Mouse (Mus musculus) forebrain, embryonic 15.5 days (tissue): ENCODE data around the gene Tcf21. TPM values are rescaled to one million over a fixed set of nuclear protein-coding genes. Genes with fewer than 3 reads are reported as not detected.

Source experiments
- ATAC-seq: fragments of 200-750 bp; cut with Nextera tagmentation; replicated peaks from 2 replicates; pipeline ENCODE4 v1.8.0; 2017; ENCODE audit warnings: mild to moderate bottlenecking, moderate TSS enrichment, moderate library complexity
- H3K27ac ChIP-seq: fragments of 300-500 bp; sonication (generic); replicated peaks from 2 replicates; pipeline ENCODE4 v1.5.1; 2015; ENCODE audit warnings: mild to moderate bottlenecking, inconsistent platforms
- H3K27me3 ChIP-seq: fragments of 300-500 bp; sonication (generic); 2 replicates; pipeline ENCODE4 v1.6.1; 2015; ENCODE audit warnings: inconsistent platforms
- H3K36me3 ChIP-seq: fragments of 300-500 bp; sonication (generic); 2 replicates; pipeline ENCODE4 v1.6.1; 2015; ENCODE audit warnings: mild to moderate bottlenecking, inconsistent platforms
- H3K4me1 ChIP-seq: fragments of 300-500 bp; sonication (generic); 2 replicates; pipeline ENCODE4 v1.6.1; 2015; ENCODE audit warnings: inconsistent platforms
- H3K4me2 ChIP-seq: fragments of 300-500 bp; sonication (generic); replicated peaks from 2 replicates; pipeline ENCODE4 v1.6.1; 2015; ENCODE audit warnings: mild to moderate bottlenecking, inconsistent platforms
- H3K4me3 ChIP-seq: fragments of 300-500 bp; sonication (generic); 2 replicates; pipeline ENCODE4 v1.5.1; 2015; ENCODE audit warnings: mild to moderate bottlenecking, inconsistent platforms
- H3K9ac ChIP-seq: fragments of 300-500 bp; sonication (generic); replicated peaks from 2 replicates; pipeline ENCODE4 v1.6.1; 2015; ENCODE audit warnings: mild to moderate bottlenecking, inconsistent platforms
- H3K9me3 ChIP-seq: fragments of 300-500 bp; sonication (generic); 2 replicates; pipeline ENCODE4 v1.6.1; 2016; ENCODE audit warnings: inconsistent platforms
- WGBS: fragments of 180-500 bp; shearing (Covaris S2); methylation state at CpG from one replicate; pipeline ENCODE4 v1.1.7; 2015; ENCODE audit warnings: mixed read lengths; 5-methylcytosine and 5-hydroxymethylcytosine counted together
- polyA plus RNA-seq: library from polyadenylated mRNA; unstranded; fragments of >200 nt; fragmentation: Nextera tagmentation; extraction: Ambion mirVana; gene quantifications from 2 replicates; pipeline ENCODE4 v1.2.1, GENCODE M21; 2015

Tcf21 gene
- polyA plus RNA-seq, 1 experiment from 2014 or later = 0.45 TPM

DNA sequence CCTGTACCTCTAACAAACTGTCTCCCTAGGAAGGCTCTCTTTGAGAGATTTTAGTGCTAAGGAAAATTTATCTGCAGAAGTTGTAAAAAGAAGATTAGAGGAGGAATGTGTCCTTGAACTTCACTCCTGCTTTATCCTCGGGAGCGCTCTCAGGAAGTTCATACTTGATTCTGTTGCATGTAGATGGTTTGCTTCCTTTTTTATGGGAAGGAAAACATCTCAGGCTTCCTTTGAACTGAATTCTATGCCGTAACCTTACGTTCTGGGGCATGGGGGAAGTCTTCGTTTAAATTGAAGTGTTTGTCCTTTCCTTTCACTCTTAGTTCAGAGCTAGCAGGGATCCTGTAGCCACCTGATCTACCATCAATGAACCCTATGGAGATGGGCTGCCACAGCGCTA lies 2.9 kb upstream of the Tcf21 start:
- H3K9me3 ChIP-seq = no peaks in the 10 kb centered on the region
- peaks cover 67% of the 10 kb centered on the region for H3K27me3 ChIP-seq
- H3K9ac ChIP-seq = no peak overlapping the region
- H3K27ac ChIP-seq = no peak overlapping the region
- H3K36me3 ChIP-seq = no peaks in the 10 kb centered on the region
- no peak overlapping the region for H3K4me3 ChIP-seq
- H3K4me1 ChIP-seq = peaks cover 8% of the 10 kb centered on the region; the same call in 1 of the 2 replicates
- 10% methylated on average over 6 of the region's 6 CpGs for WGBS
- no peak overlapping the region for H3K4me2 ChIP-seq
- ATAC-seq = no peak

DNA sequence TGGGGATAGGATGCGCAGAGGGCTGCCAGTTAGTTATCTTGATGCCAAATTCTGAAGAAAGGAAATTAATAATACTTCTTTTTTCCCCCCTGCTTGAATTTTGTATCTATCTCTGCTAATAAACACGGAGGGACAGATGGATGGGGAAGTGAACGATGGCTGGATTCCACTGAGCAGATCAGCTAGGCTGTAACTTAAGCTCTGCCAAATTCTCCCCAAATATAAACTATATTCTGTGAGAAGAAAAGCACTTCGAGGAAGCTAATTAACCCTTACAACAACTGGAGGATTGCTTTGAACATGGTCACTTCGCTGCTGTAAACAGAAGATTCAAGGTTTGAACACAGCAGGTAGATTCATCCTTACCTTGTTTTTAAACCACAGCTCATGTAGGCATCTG lies 2.5 kb upstream of the Tcf21 start:
- H3K9me3 ChIP-seq = no peaks in the 10 kb centered on the region
- no peak overlapping the region for H3K4me2 ChIP-seq
- 9% methylated on average over 5 of the region's 5 CpGs for WGBS
- H3K9ac ChIP-seq = no peak overlapping the region
- no peak overlapping the region for H3K27ac ChIP-seq
- H3K4me3 ChIP-seq = no peak overlapping the region
- no peaks in the 10 kb centered on the region for H3K36me3 ChIP-seq
- no peak for ATAC-seq
- peaks cover 71% of the 10 kb centered on the region for H3K27me3 ChIP-seq
- peaks cover 8% of the 10 kb centered on the region; the same call in 1 of the 2 replicates for H3K4me1 ChIP-seq

DNA sequence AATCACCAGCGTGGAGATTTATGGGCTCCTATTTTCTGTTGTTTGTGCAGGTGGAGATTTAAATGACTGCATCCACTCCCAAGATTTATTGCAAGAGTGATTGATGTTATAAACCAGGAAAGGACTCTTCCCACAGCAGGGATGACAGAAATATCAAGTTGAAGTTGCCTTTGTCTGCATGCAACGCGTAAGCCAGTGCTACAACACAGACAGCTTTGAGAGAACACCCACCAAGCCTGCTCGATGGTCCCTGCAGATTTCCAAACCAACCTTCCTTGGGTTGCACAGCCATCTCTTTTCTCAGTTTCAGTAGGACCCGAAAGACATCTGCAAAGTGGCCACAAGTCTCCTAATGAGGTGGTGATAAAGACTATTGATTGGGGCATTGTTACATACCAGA lies 1.7 kb upstream of the Tcf21 start:
- Histone ChIP-seq H3K9me3 (no peaks in the 10 kb centered on the region), H3K4me3 (no peak overlapping the region), H3K27me3 (peaks cover 75% of the 10 kb centered on the region), H3K27ac (no peak overlapping the region), H3K9ac (no peak overlapping the region), H3K4me2 (no peak overlapping the region), H3K36me3 (no peaks in the 10 kb centered on the region), H3K4me1 (peaks cover 8% of the 10 kb centered on the region; the same call in 1 of the 2 replicates)
- WGBS = 2% methylated on average over 5 of the region's 5 CpGs
- ATAC-seq = no peak

DNA sequence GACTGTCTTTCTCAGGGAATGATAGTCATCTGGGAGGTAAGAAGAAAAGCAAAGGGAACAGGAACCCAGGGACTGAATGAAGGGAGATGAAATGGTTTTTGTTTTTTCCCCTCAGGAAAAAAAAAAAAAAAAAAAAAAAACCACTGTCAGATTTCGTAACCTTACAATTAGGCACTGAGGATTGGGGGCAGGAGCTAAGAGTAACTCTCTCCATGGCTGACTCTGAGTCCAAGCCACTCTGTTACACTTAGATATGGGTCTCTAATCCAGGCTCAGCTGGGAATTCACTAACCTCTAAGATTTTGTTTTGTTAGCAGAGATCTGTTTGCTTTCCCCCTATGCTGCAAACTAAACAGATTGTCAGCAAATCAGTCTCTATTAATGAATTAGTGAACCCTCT lies 1.3 kb upstream of the Tcf21 start:
- Histone ChIP-seq H3K36me3 (no peaks in the 10 kb centered on the region), H3K9me3 (no peaks in the 10 kb centered on the region), H3K4me1 (peaks cover 11% of the 10 kb centered on the region; the same call in 1 of the 2 replicates), H3K4me3 (no peak overlapping the region), H3K27ac (no peak overlapping the region), H3K27me3 (peaks cover 79% of the 10 kb centered on the region), H3K4me2 (no peak overlapping the region), H3K9ac (no peak overlapping the region)
- WGBS = 5% methylated on average over 1 of the region's 1 CpGs
- no peak for ATAC-seq

DNA sequence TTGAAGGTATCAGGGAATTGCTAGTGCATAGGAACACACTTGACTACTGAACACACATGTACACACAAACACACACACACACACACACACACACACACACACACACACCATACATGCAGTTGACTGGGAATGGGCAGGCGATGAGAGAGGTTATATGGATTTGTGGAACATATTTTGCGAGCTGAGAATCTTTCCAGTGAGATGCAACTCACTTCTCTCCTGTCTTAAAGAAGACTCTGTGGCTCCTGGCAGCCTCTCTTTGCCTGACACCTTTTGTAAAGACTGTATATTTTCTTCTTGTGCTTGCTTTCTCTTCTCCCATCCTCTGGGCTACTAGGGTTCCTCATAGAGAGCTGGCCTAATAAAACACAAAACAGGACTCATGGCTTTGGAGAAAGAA lies 867 bp upstream of the Tcf21 start:
- Histone ChIP-seq H3K4me3 (no peak overlapping the region), H3K9ac (no peak overlapping the region), H3K4me2 (no peak overlapping the region), H3K36me3 (no peaks in the 10 kb centered on the region), H3K27ac (no peak overlapping the region), H3K9me3 (no peaks in the 10 kb centered on the region), H3K4me1 (peaks cover 11% of the 10 kb centered on the region; the same call in 1 of the 2 replicates), H3K27me3 (peaks cover 83% of the 10 kb centered on the region)
- ATAC-seq = no peak
- WGBS = 3% methylated on average over 2 of the region's 2 CpGs

DNA sequence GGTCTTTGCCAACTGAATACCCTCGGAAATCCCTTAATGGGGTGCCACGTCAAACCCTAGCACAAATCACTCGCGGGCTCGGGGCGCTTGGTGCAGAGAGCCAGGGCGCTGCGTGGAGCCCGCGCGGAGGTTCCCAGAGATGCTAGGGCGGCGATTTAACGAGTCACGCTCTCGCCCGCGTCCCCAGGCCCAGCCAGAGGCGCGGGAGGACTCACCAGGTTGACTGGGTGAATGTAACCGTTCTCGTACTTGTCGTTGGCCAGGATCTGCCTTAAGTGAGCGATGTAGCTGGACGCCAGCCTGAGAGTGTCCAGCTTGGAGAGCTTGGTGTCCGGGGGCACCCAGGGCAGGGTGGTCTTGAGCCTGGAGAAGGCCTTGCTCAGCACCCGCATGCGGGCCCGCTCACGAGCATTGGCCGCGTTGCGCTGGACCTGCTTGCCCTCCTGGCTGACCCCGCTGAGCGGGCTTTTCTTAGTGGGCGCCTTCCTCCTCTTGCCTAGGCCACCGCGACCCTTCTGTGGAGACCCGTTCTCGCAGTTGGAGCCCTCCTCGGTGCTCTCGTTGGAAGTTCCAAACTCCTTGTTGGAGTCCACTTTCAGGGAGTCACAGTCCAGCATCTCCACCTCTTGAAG lies 619 bp downstream of the Tcf21 start:
- Histone ChIP-seq H3K27me3 (peaks cover 92% of the 10 kb centered on the region), H3K9ac (no peak overlapping the region), H3K4me2 (no peak overlapping the region), H3K9me3 (no peaks in the 10 kb centered on the region), H3K4me1 (peaks cover 11% of the 10 kb centered on the region; the same call in 1 of the 2 replicates), H3K36me3 (no peaks in the 10 kb centered on the region), H3K4me3 (peak overlapping the region; percentile 11; the same call in 1 of the 2 replicates), H3K27ac (no peak overlapping the region)
- ATAC-seq = no peak
- under 1% methylated on average over 42 of the region's 42 CpGs for WGBS

DNA sequence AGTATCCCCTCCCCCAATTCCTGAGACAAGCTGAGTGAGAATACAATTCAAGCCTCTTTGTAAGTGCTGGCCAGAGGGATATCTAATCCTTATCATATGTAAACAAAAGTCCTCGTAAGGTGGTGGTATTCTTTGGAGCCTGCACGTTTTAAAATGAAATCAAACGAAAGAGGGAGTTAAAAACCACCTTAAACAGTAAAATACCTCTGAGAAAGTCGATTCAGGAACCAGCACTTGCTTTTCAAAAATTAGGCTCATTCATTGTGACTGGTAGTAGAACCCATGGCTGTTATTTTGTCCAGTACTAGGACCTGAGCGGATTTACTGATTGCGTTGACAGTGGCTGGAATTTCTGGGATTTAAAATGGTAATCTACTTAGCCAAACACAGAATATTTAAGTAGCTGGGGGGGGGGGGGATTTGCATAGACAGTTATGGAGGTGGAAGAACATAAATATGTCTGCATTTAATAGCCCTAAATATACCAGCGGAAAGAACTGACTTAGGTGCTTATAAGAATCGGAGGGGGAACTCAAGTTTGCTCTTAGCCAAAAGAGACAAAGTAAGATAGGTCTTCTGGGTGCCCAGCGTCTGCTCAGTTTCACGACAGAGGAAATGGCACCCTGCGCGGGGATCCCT lies 1.3 kb downstream of the Tcf21 start:
- Histone ChIP-seq H3K9me3 (no peaks in the 10 kb centered on the region), H3K27me3 (peaks cover 90% of the 10 kb centered on the region), H3K9ac (no peak overlapping the region), H3K27ac (no peak overlapping the region), H3K4me2 (no peak overlapping the region), H3K36me3 (no peaks in the 10 kb centered on the region), H3K4me3 (peak overlapping the region; percentile 11; the same call in 1 of the 2 replicates), H3K4me1 (peaks cover 12% of the 10 kb centered on the region; the same call in 1 of the 2 replicates)
- ATAC-seq = no peak
- WGBS = under 1% methylated on average over 12 of the region's 12 CpGs

DNA sequence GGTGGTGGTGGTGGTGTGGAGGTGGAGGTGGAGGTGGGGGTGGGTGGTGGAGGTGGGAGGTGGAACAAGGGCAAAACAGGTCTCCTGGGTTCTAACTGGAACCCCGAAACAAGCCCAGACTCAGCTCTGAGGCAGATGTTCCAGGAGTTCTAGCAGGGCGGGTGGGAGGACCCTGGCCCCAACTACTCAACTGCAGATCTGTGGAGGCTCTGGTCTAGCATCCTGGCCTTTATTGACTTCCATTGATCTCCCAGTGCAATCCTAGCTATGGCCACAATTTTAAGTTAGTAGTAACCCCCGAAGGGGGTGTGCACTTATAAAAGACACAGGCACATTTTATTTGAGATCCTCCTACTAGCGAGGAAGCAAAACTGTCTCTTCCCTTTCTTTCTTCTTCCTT lies 2.0 kb downstream of the Tcf21 start:
- no peaks in the 10 kb centered on the region for H3K36me3 ChIP-seq
- WGBS = 2% methylated on average over 4 of the region's 4 CpGs
- H3K27ac ChIP-seq = no peak overlapping the region
- no peak overlapping the region for H3K4me3 ChIP-seq
- H3K27me3 ChIP-seq = peaks cover 85% of the 10 kb centered on the region
- H3K9ac ChIP-seq = no peak overlapping the region
- H3K9me3 ChIP-seq = no peaks in the 10 kb centered on the region
- H3K4me2 ChIP-seq = no peak overlapping the region
- H3K4me1 ChIP-seq = peaks cover 17% of the 10 kb centered on the region; the same call in 1 of the 2 replicates
- ATAC-seq = peak; percentile 21; the same call in 1 of the 2 replicates

DNA sequence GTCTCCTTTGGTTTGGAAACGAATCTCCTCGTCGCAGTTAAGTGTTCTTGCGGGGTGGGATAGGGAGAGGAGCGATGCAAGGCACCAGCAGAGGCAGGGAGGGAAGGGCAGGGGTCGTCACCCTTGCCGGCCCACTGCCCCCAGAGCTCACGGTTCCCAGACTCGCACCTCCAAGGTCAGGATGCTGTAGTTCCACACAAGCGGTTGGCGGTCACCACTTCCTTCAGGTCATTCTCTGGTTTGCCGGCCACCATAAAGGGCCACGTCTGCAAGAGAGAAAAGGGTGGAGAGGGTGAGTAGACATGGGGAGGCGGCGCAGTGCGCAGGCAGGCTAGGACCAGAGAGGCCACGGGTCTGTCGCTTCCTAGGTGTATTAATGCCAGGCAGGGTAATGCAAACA lies 2.4 kb downstream of the Tcf21 start:
- Histone ChIP-seq H3K4me2 (no peak overlapping the region), H3K27me3 (peaks cover 81% of the 10 kb centered on the region), H3K36me3 (no peaks in the 10 kb centered on the region), H3K9me3 (no peaks in the 10 kb centered on the region), H3K27ac (no peak overlapping the region), H3K9ac (no peak overlapping the region), H3K4me3 (no peak overlapping the region), H3K4me1 (peaks cover 17% of the 10 kb centered on the region; the same call in 1 of the 2 replicates)
- ATAC-seq = peak; percentile 32; the same call in 1 of the 2 replicates
- under 1% methylated on average over 18 of the region's 18 CpGs for WGBS

DNA sequence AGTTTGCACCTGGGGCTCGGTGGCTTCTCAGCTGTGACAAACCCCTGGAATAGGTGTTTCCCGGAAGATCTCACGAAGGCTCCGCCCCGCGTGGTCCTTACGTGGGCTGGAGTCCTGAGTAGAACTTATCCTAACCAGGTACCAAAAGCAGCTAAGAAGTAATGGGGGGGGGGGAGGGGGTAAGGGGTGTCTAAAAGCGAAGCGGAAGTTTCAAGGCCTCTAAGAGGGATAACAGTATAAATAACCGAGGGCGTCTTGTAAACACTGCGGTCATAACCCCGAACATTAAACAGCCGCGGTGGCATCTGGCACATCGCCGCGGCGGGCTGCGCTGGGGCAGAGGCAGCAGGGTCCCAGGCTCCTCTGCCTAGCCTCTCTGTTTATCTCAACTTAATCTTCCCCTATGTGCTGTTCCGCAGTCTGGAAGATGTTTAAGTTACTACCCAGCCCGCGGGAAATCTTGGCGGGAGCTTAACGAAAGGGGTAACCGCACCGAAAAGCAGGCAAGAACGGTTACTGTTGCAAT lies 3.7 kb downstream of the Tcf21 start:
- WGBS = under 1% methylated on average over 28 of the region's 28 CpGs
- Histone ChIP-seq H3K27ac (no peak overlapping the region), H3K4me1 (peaks cover 20% of the 10 kb centered on the region), H3K9me3 (no peaks in the 10 kb centered on the region), H3K4me2 (no peak overlapping the region), H3K27me3 (peaks cover 81% of the 10 kb centered on the region), H3K36me3 (no peaks in the 10 kb centered on the region), H3K9ac (no peak overlapping the region), H3K4me3 (no peak overlapping the region)
- no peak for ATAC-seq

DNA sequence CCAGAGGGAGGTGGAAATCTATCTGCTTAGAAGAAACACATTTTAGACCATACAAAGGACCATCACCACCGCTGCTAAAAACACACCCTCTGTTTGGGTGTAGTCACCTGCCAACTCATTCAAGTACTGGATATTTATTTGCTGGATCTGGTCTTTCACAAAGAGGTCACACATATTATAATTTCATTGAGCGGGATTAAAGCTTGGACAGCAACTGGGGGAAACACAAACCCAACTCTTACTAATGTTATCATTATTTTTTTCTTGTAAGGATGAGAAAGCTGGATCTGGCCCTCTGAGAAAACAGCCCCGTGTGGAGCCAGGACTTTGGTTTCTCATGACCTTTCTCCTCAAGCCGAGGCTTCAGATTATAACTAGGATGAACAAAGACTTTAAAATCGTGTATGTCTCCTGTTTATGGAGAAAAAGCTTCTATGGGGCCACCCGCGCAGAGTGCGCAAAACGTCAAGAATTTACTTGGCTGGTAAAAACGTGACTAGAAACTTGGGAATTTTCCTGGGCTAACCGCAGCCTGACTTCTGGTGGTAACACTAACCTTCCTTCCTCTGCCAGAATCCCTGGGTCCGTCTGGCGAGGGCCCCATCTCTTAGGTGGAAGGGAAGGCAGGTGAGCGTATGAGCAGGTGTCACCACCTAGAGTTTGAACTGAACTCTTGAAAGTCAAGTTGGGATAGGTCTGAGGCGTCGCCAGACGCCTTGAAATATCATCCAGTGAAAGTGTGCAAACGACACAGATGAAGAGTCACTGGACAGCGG lies 4.3 kb downstream of the Tcf21 start:
- H3K27ac ChIP-seq = no peak overlapping the region
- H3K9ac ChIP-seq = no peak overlapping the region
- H3K4me1 ChIP-seq = peaks cover 20% of the 10 kb centered on the region
- H3K4me2 ChIP-seq = no peak overlapping the region
- under 1% methylated on average over 19 of the region's 19 CpGs for WGBS
- H3K9me3 ChIP-seq = no peaks in the 10 kb centered on the region
- peaks cover 80% of the 10 kb centered on the region for H3K27me3 ChIP-seq
- ATAC-seq = no peak
- H3K4me3 ChIP-seq = no peak overlapping the region
- no peaks in the 10 kb centered on the region for H3K36me3 ChIP-seq

DNA sequence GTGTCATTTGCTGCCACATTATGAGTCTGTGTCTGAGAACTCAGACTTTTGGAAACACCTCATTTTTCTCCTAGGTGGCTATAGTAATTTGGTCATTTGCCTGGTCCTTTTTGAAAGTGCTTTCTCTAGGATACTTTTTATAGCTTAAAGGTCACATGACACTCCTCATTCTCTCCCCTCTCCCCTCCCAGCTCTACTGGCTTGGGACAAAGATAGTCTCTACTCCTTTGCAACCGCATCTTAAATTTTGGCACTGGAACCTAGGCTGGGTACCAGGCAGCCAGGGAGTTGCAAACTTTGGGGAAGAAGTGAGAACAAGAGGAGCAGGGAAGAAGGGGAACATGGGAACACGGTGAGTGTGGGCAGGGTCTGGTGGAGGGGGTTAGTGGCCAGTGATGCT lies 5.2 kb downstream of the Tcf21 start:
- no peak overlapping the region for H3K4me2 ChIP-seq
- WGBS = 0% methylated on average over 2 of the region's 2 CpGs
- H3K9me3 ChIP-seq = no peaks in the 10 kb centered on the region
- H3K27ac ChIP-seq = no peak overlapping the region
- H3K27me3 ChIP-seq = peaks cover 80% of the 10 kb centered on the region
- no peak overlapping the region for H3K9ac ChIP-seq
- no peak overlapping the region for H3K4me3 ChIP-seq
- peaks cover 20% of the 10 kb centered on the region for H3K4me1 ChIP-seq
- no peaks in the 10 kb centered on the region for H3K36me3 ChIP-seq
- no peak for ATAC-seq
